Mouse (Mus musculus): ENCODE data around the gene Igf2. TPM values are rescaled to one million over a fixed set of nuclear protein-coding genes. Genes with fewer than 3 reads are reported as not detected.

Igf2 gene
- total and polyA plus RNA-seq, 3 experiments, result not detected

- Histone ChIP-seq H3K9ac (ENCODE audit: control insufficient read depth, low read depth, low read length, poor library complexity, severe bottlenecking) (no peak overlapping the region), H3K79me2 (ENCODE audit: control insufficient read depth, insufficient read depth, low read length, poor library complexity) (no peaks in the 10 kb centered on the region), H3K36me3 (ENCODE audit: control insufficient read depth in 1 of 2, insufficient read depth in 2 of 2, low read length in 2 of 2) (no peaks in the 10 kb centered on the region), H3K9me3 (replicated peaks; ENCODE audit: insufficient read depth, low read length) (no peaks in the 10 kb centered on the region), H3K27me3 (ENCODE audit: control insufficient read depth in 1 of 2, insufficient read depth in 2 of 2, low read length in 2 of 2) (no peaks in the 10 kb centered on the region), H3K27ac (ENCODE audit: control insufficient read depth, low read depth, low read length) (no peak overlapping the region), H3K4me1 (ENCODE audit: control insufficient read depth in 1 of 2, insufficient read depth in 2 of 2, low read length in 2 of 2) (no peaks in the 10 kb centered on the region), H3K4me3 (ENCODE audit: control insufficient read depth in 1 of 2, insufficient read depth in 1 of 2, low read depth in 2 of 2, low read length in 2 of 2) (no peak overlapping the region)
- no peak for TF ChIP-seq TBP (IDR thresholded peaks at IDR 0.05; ENCODE audit: low read depth, low read length)
- no peak for TF ChIP-seq JUND (IDR thresholded peaks at IDR 0.05; ENCODE audit: low read depth, low read length)
- TF ChIP-seq RCOR1 (IDR thresholded peaks at IDR 0.05; ENCODE audit: low read depth, low read length), result no peak
- no peak for TF ChIP-seq SMC3 (IDR thresholded peaks at IDR 0.05; ENCODE audit: low read depth, low read length)
- no peak for TF ChIP-seq SIN3A (IDR thresholded peaks at IDR 0.05; ENCODE audit: low read length)
- no peak for TF ChIP-seq USF2 (IDR thresholded peaks at IDR 0.05; ENCODE audit: borderline replicate concordance in 1 of 2, insufficient read depth in 1 of 2, low read depth in 1 of 2, low read length in 2 of 2)
- no peak for TF ChIP-seq BHLHE40 (IDR thresholded peaks at IDR 0.05; ENCODE audit: borderline replicate concordance, low read depth, low read length)
- no peak for TF ChIP-seq E2F4 (IDR thresholded peaks at IDR 0.05; ENCODE audit: borderline replicate concordance, low read depth, low read length)
- TF ChIP-seq POLR2AphosphoS2 (IDR thresholded peaks at IDR 0.05; ENCODE audit: low read length), result no peak
- TF ChIP-seq MEF2A (IDR thresholded peaks at IDR 0.05; ENCODE audit: extremely low read depth, insufficient replicate concordance, low read depth, low read length, poor library complexity, severe bottlenecking), result no peak
- TF ChIP-seq CHD2 (IDR thresholded peaks at IDR 0.05; ENCODE audit: low read length), result no peak
- no peak for TF ChIP-seq MXI1 (IDR thresholded peaks at IDR 0.05; ENCODE audit: low read depth, low read length)
- TF ChIP-seq EP300 (IDR thresholded peaks at IDR 0.05; ENCODE audit: low read depth in 1 of 2, low read length in 2 of 2), result no peak
- TF ChIP-seq GABPA (IDR thresholded peaks at IDR 0.05; ENCODE audit: low read depth, low read length), result no peak
- TF ChIP-seq HCFC1 (IDR thresholded peaks at IDR 0.05; ENCODE audit: low read depth, low read length), result no peak
- DNase-seq (ENCODE audit: low read depth, low spot score), result no peak
Observed at GRCm38 (mm10) chr7:142663151-142663550, 3.5 kb downstream of the Igf2 start.

GRCm38 (mm10) chr7:142661811-142662210 lies 4.8 kb downstream of the Igf2 start:
- Histone ChIP-seq H3K9me3 (replicated peaks; ENCODE audit: insufficient read depth, low read length) (no peaks in the 10 kb centered on the region), H3K4me1 (ENCODE audit: control insufficient read depth in 1 of 2, insufficient read depth in 2 of 2, low read length in 2 of 2) (no peaks in the 10 kb centered on the region), H3K36me3 (ENCODE audit: control insufficient read depth in 1 of 2, insufficient read depth in 2 of 2, low read length in 2 of 2) (no peaks in the 10 kb centered on the region), H3K27me3 (ENCODE audit: control insufficient read depth in 1 of 2, insufficient read depth in 2 of 2, low read length in 2 of 2) (no peaks in the 10 kb centered on the region), H3K4me3 (ENCODE audit: control insufficient read depth in 1 of 2, insufficient read depth in 1 of 2, low read depth in 2 of 2, low read length in 2 of 2) (no peak overlapping the region), H3K9ac (ENCODE audit: control insufficient read depth, low read depth, low read length, poor library complexity, severe bottlenecking) (no peak overlapping the region), H3K27ac (ENCODE audit: control insufficient read depth, low read depth, low read length) (no peak overlapping the region), H3K79me2 (ENCODE audit: control insufficient read depth, insufficient read depth, low read length, poor library complexity) (no peaks in the 10 kb centered on the region)
- TF ChIP-seq ELF1 (IDR thresholded peaks at IDR 0.05; ENCODE audit: low read depth, low read length) (no peak), ETS1 (IDR thresholded peaks at IDR 0.05; ENCODE audit: low read depth, low read length) (no peak), UBTF (IDR thresholded peaks at IDR 0.05; ENCODE audit: borderline replicate concordance, insufficient read depth, low read depth, low read length) (no peak), E2F4 (IDR thresholded peaks at IDR 0.05; ENCODE audit: borderline replicate concordance, low read depth, low read length) (no peak), RAD21 (IDR thresholded peaks at IDR 0.05; ENCODE audit: low read depth, low read length) (no peak), USF1 (IDR thresholded peaks at IDR 0.05; ENCODE audit: low read depth, low read length) (no peak), MAX (IDR thresholded peaks at IDR 0.05; ENCODE audit: low read length) (no peak), EP300 (IDR thresholded peaks at IDR 0.05; ENCODE audit: low read depth in 1 of 2, low read length in 2 of 2) (no peak), ZNF384 (IDR thresholded peaks at IDR 0.05; ENCODE audit: low read depth, low read length) (no peak), POLR2AphosphoS2 (IDR thresholded peaks at IDR 0.05; ENCODE audit: low read length) (no peak), GATA1 (IDR thresholded peaks at IDR 0.05; ENCODE audit: low read depth, low read length) (no peak), ZC3H11A (IDR thresholded peaks at IDR 0.05; ENCODE audit: low read depth, low read length) (no peak), MAFK (IDR thresholded peaks at IDR 0.05; ENCODE audit: borderline replicate concordance, low read depth, low read length) (no peak), NELFE (IDR thresholded peaks at IDR 0.05; ENCODE audit: low read depth, low read length) (no peak), GABPA (IDR thresholded peaks at IDR 0.05; ENCODE audit: low read depth, low read length) (no peak), BHLHE40 (IDR thresholded peaks at IDR 0.05; ENCODE audit: borderline replicate concordance, low read depth, low read length) (no peak)
- DNase-seq (ENCODE audit: low read depth, low spot score), result no peak
